Mouse (Mus musculus) C2C12 (cell line): ENCODE measurements at regions not wholly inside any gene's neighbourhood (a gene's known extent, or its start where the extent isn't known, plus 50 kb on each side); places are given as distances from the start of the nearest gene placed in this dataset.

Experiments
- CTCF ChIP-seq: IDR thresholded peaks from one replicate; pipeline ENCODE4 v1.5.1; 2011; ENCODE audit not compliant: control insufficient read depth, insufficient read depth, insufficient read length
- MAX ChIP-seq: IDR thresholded peaks from one replicate; pipeline ENCODE4 v1.6.1; 2011; ENCODE audit warnings: mild to moderate bottlenecking, control low read depth

DNA sequence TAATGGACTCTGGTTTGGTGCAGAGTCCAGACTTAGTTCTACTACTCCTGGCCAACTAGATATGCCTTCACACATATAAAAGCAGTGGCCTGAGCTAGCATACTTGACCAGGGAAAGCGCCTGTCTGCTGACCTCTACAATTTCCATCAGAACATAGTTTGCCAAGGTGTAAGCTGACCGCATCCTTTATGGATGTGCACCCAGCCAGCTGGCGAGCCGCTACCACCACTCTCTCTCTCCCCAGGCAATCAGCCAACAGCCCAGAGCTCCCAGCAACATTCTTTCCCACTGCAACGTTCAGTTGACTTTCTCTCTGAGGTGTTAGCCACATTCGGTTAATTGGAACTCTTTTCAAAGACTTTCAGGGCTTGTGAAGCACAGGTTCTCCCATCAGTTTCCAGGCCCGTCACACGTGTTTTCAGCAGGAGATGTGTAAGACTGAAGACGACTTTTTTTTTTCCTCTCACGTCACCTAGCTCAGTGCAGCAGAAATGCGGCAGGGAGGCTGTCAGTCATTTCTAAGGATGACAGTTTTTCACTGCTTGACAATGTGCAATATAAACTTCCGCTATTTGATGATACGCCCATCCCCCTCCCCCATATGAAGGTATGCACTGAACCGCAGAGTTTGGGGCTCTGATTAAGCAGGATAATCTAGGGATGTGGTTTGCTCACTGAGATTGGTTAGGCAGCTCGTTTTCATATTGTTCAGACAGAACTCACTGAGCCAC, 104.2 kb upstream of the Smim15 start:
- no peak for TF ChIP-seq MAX
- no peak for TF ChIP-seq CTCF
